Mouse (Mus musculus) small intestine, adult 2 months (tissue): Measurements from ENCODE around the gene Pet100. TPM values are rescaled to one million over a fixed set of nuclear protein-coding genes. Genes with fewer than 3 reads are reported as not detected.

ENCODE experiments used
- H3K27ac ChIP-seq: fragments of 200-500 bp; 2 replicates; pipeline ENCODE4 v1.5.1; 2012; ENCODE audit warnings: low read depth, low read length, control low read depth, inconsistent platforms; ENCODE audit not compliant: insufficient read depth
- H3K27me3 ChIP-seq: fragments of 200-500 bp; 2 replicates; pipeline ENCODE4 v1.6.1; 2012; ENCODE audit warnings: mild to moderate bottlenecking, moderate library complexity, low read length, inconsistent platforms; ENCODE audit not compliant: control insufficient read depth, insufficient read depth
- H3K36me3 ChIP-seq: fragments of 200-500 bp; 2 replicates; pipeline ENCODE4 v1.6.1; 2012; ENCODE audit warnings: mild to moderate bottlenecking, low read length, control low read depth, inconsistent platforms; ENCODE audit not compliant: control insufficient read depth, insufficient read depth
- H3K4me1 ChIP-seq: fragments of 200-500 bp; 2 replicates; pipeline ENCODE4 v1.6.1; 2012; ENCODE audit warnings: low read length, inconsistent platforms, mixed read lengths; ENCODE audit not compliant: control insufficient read depth, insufficient read depth, insufficient read length
- H3K4me3 ChIP-seq: fragments of 200-500 bp; 2 replicates; pipeline ENCODE4 v1.5.1; 2012; ENCODE audit warnings: low read depth, mild to moderate bottlenecking, control low read depth, inconsistent platforms, low read length, moderate library complexity
- CTCF ChIP-seq: fragments of 200-500 bp; IDR thresholded peaks from 2 replicates; pipeline ENCODE4 v1.5.1; 2012; ENCODE audit warnings: low read depth, mild to moderate bottlenecking, control low read depth, inconsistent platforms, low read length, moderate library complexity, mixed read lengths; ENCODE audit not compliant: insufficient replicate concordance, insufficient read length; ENCODE audit errors: extremely low read depth
- POLR2A ChIP-seq: fragments of 200-500 bp; IDR thresholded peaks from 2 replicates; pipeline ENCODE4 v1.6.1; 2012; ENCODE audit warnings: low read depth, mild to moderate bottlenecking, control low read depth, inconsistent platforms, low read length, moderate library complexity
- WGBS: fragments of 180-500 bp; shearing (Covaris S2); methylation state at CpG from one replicate; pipeline ENCODE4 v1.1.7; 2018; 5-methylcytosine and 5-hydroxymethylcytosine counted together
- polyA plus RNA-seq: library from polyadenylated mRNA; depleted of rRNA; stranded (reverse); fragments of >200 nt; gene quantifications from 2 replicates; pipeline ENCODE4 v1.2.3, GENCODE M21; 2012; rRNA removed

Pet100 gene
- polyA plus RNA-seq, 1 experiment, result 2.5 TPM

DNA sequence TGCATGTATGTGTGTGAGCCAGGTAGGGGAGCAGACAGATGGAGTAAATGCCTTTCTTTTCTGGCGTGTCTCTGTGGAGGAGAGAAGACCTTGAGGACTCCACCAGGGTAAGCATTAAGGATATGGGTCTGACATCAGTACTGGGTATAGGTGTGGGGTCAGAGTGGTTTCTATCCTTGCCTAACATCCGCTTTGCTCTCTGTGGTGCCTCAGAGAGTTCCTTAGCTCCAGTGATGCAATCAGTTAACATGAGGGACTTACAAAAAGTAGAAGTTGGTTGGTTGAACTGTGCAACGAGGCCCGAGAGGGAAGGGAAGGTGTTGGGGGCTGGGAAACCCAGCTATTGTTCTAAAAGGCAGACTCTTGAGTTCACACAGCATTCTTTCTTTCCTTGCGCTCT, 43.1 kb downstream of the Pet100 start:
- H3K4me1 ChIP-seq, result no peaks in the 10 kb centered on the region
- H3K27ac ChIP-seq, result peak overlapping the region; percentile 9; the same call in 1 of the 2 replicates
- H3K27me3 ChIP-seq, result no peaks in the 10 kb centered on the region
- no peak for TF ChIP-seq CTCF
- no peak for TF ChIP-seq POLR2A
- 39% methylated on average over 5 of the region's 5 CpGs for WGBS
- H3K36me3 ChIP-seq, result no peaks in the 10 kb centered on the region
- H3K4me3 ChIP-seq, result no peak overlapping the region

DNA sequence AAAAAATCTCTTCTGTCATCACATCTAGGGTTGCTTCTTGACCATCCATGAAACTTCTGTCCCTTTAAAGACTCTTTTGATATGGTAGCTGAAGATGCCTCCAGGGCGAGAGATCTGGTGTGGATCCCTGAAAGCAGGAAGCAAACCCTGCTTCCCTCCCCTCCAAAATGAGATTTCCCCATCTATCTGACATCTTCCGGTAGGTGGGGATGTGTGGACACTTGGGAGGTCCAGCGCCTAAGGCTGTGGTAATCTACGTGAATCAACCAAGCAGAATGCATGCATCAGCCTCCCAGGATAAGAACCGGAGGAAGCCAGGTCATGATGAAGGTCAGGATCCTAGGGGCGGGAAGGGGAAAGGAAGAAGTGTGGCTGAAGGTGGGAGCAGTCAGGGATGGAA, 44.2 kb downstream of the Pet100 start, which contains the start of gene Mcemp1:
Gene Mcemp1 (plus strand): TSS at position 248 of the 400 bp plus-strand sequence.
- TF ChIP-seq CTCF, result no peak
- no peaks in the 10 kb centered on the region for H3K36me3 ChIP-seq
- H3K4me1 ChIP-seq, result no peaks in the 10 kb centered on the region
- no peak within 1 kb of the TSS for H3K4me3 ChIP-seq
- H3K27me3 ChIP-seq, result no peaks in the 10 kb centered on the region
- 59% methylated on average over 6 of the region's 6 CpGs for WGBS
- H3K27ac ChIP-seq, result peak within 1 kb of the TSS; percentile 9; the same call in 1 of the 2 replicates

DNA sequence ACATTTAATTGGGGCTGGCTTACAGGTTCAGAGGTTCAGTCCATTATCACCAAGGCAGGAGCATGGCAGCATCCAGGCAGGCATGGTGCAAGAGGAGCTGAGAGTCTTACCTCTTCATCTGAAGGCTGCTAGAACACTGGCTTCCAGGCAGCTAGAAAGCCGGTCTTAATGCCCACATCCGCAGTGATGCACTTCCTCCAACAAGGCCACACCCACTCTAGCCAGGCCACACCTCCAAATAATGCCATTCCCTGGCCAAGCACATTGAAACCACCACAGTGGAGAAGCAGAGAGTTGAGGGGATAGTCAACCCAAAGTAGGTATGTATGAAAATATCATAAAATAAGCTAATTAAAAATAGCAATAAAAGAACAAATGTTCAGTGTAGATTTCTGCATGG, 49.0 kb downstream of the Pet100 start:
- 60% methylated on average over 2 of the region's 2 CpGs for WGBS
- H3K4me1 ChIP-seq, result peaks cover 2% of the 10 kb centered on the region; the same call in 1 of the 2 replicates
- no peaks in the 10 kb centered on the region for H3K27me3 ChIP-seq
- no peak overlapping the region for H3K4me3 ChIP-seq
- TF ChIP-seq POLR2A, result no peak
- TF ChIP-seq CTCF, result no peak
- no peak overlapping the region for H3K27ac ChIP-seq
- no peaks in the 10 kb centered on the region for H3K36me3 ChIP-seq

DNA sequence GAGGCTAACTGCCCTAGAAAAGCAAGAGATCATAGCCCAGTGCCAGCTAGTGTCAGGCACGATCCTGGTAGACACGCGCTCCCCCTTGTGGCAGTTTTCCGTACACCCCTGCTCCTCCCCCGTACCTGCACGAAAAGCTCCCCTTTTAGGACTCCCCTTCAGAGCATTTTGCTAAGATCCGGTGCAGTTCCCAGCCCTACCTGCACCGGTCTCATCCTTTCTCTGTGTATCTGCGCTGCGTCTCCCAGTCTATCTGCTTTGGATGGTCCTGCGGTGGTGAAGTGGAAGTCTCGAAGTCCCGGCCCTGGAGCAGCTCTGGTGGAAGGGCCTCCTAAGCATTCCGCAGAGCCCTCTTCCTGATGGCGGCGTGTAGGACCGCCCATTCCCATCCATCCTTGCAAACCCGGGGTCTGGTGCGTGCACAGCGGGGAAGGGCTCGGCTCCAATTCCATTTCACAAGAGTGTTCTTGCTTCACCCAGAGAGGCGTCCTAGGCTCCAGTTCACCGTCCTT, 50.7 kb downstream of the Pet100 start, which contains the start of gene Fcor:
Gene Fcor (minus strand): TSS at position 383 of the 512 bp plus-strand sequence.
- WGBS, result 2% methylated on average over 23 of the region's 23 CpGs
- Histone ChIP-seq H3K4me1 (peaks cover 2% of the 10 kb centered on the region), H3K4me3 (peak within 1 kb of the TSS; percentile 65), H3K36me3 (no peaks in the 10 kb centered on the region), H3K27me3 (no peaks in the 10 kb centered on the region), H3K27ac (no peak within 1 kb of the TSS)
- TF ChIP-seq CTCF (peak; percentile 99), POLR2A (no peak)

DNA sequence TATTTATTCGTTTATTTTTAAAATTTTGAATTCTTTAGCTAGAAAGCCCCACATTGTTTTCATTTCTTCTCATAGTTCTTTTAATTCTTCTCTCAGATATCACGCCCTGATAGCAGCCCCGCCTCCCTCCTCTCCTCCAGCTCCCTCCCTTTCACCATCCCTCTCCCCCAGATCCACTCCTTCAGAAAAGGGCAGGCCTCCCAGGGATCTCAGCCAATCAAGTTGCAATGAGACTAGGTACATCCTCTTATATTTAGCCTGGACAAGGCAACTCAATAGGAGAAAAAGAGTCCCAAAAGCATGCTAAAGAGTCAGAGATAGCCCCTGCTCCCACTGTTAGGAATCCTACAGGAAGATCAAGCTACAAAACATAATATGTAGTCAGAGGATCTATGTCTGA, 53.3 kb downstream of the Pet100 start:
- H3K27me3 ChIP-seq, result no peaks in the 10 kb centered on the region
- WGBS, result 64% methylated on average over 3 of the region's 3 CpGs
- H3K27ac ChIP-seq, result no peak overlapping the region
- TF ChIP-seq CTCF, result no peak
- TF ChIP-seq POLR2A, result no peak
- H3K36me3 ChIP-seq, result peaks cover 8% of the 10 kb centered on the region
- no peak overlapping the region for H3K4me3 ChIP-seq
- peaks cover 2% of the 10 kb centered on the region for H3K4me1 ChIP-seq

Other genes starting within 250 kb of the Pet100 start
- 32.4 and 43.1 TPM in 2 replicates for gene Arhgef18, start 228.5 kb upstream of the Pet100 start, polyA plus RNA-seq
- gene Pex11g, start 153.9 kb upstream of the Pet100 start, polyA plus RNA-seq, result 9.6 and 13.0 TPM in 2 replicates
- 0.08 and 0.11 TPM in 2 replicates for gene Tex45, start 150.7 kb upstream of the Pet100 start, polyA plus RNA-seq
- 20.2 and 40.0 TPM in 2 replicates for gene Zfp358, start 128.4 kb upstream of the Pet100 start, polyA plus RNA-seq
- gene Mcoln1, start 121.1 kb upstream of the Pet100 start, polyA plus RNA-seq, result 123 and 389 TPM in 2 replicates
- gene Pnpla6, start 106.2 kb upstream of the Pet100 start, polyA plus RNA-seq, result 40.3 and 88.6 TPM in 2 replicates
- gene C330021F23Rik, start 53.6 kb upstream of the Pet100 start, polyA plus RNA-seq, result 0.51 and 3.4 TPM in 2 replicates
- gene Camsap3, start 34.3 kb upstream of the Pet100 start, polyA plus RNA-seq, result 58.8 and 136 TPM in 2 replicates
- gene Xab2, start 232 bp upstream of the Pet100 start, polyA plus RNA-seq, result 18.1 and 44.3 TPM in 2 replicates
- not detected in 2 replicates for gene Pcp2, start 4.0 kb downstream of the Pet100 start, polyA plus RNA-seq
- 134 and 330 TPM in 2 replicates for gene Stxbp2, start 9.4 kb downstream of the Pet100 start, polyA plus RNA-seq
- gene Retn, start 34.2 kb downstream of the Pet100 start, polyA plus RNA-seq, result 0.23 and 0.38 TPM in 2 replicates
- 0.14 TPM in 1 of 2 replicates, not detected in the other for gene Mcemp1, start 44.2 kb downstream of the Pet100 start, polyA plus RNA-seq
- gene Fcor, start 50.8 kb downstream of the Pet100 start, polyA plus RNA-seq, result 1.6 TPM in 1 of 2 replicates, not detected in the other
- 17.9 and 32.1 TPM in 2 replicates for gene Trappc5, start 54.8 kb downstream of the Pet100 start, polyA plus RNA-seq
- 1.0 and 4.4 TPM in 2 replicates for gene Fcer2a, start 72.6 kb downstream of the Pet100 start, polyA plus RNA-seq
- gene Clec4g, start 99.1 kb downstream of the Pet100 start, polyA plus RNA-seq, result 0.11 TPM in 1 of 2 replicates, not detected in the other
- 0.46 and 0.91 TPM in 2 replicates for gene Cd209a, start 127.4 kb downstream of the Pet100 start, polyA plus RNA-seq
- gene Cd209e, start 232.8 kb downstream of the Pet100 start, polyA plus RNA-seq, result not detected in 2 replicates